Mouse (Mus musculus): ENCODE results near the gene Cdc27. TPM values are rescaled to one million over a fixed set of nuclear protein-coding genes. Genes with fewer than 3 reads are reported as not detected.

Cdc27 gene
- polyA plus RNA-seq (2017; shearing (Covaris generic)) = 27.1 TPM

GRCm38 (mm10) chr11:104550406-104550974 lies at the start of gene Cdc27, which contains the start of gene Myl4:
Gene Cdc27 (minus strand): TSS chr11:104550620.
Gene Myl4 (plus strand): TSS chr11:104550663.

GRCm38 (mm10) chr11:104468751-104469268 lies 81.6 kb downstream of the Cdc27 start, which contains the start of gene Kansl1:
Gene Kansl1 (minus strand): TSS chr11:104468861.

Other genes starting within 250 kb of the Cdc27 start
- gene Kansl1, start 81.8 kb downstream of the Cdc27 start, polyA plus RNA-seq (2017; shearing (Covaris generic)) = 95.6 TPM
- gene Myl4, start within 50 bp of the Cdc27 start, polyA plus RNA-seq (2017; shearing (Covaris generic)) = 7.1 TPM
- 29.1 TPM for gene Itgb3, start 57.4 kb upstream of the Cdc27 start, polyA plus RNA-seq (2017; shearing (Covaris generic))
- 0.04 TPM for gene Gm11639, start 135.1 kb upstream of the Cdc27 start, polyA plus RNA-seq (2017; shearing (Covaris generic))

Data from CD4-positive, CD25-positive, alpha-beta regulatory T cell (primary cell).